Mouse (Mus musculus): Measurements from ENCODE around the gene Med7. TPM values are rescaled to one million over a fixed set of nuclear protein-coding genes. Genes with fewer than 3 reads are reported as not detected.

Med7 gene
- polyA plus RNA-seq, 1 experiment from 2014 or later, result 69.4 TPM

DNA sequence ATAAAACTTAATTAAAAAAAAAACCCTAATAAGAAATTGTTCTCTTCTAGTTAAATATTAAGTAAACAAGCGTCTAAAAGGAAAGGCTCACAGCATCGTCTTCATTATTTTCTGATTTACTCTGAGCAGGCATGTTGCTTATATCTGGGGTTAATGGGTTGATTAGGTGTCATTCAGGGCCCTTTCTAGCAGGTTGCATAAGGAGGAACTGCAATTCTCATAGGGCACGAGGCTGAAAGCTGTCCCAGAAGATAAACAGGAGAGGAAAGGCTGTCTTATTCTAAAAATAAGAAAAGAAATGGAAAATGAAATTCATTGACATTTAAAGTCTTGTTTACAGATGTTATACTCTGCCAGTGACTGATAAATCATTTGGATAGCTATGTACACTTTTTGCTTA, 23.2 kb downstream of the Med7 start:
- Histone ChIP-seq H3K4me1 (no peaks in the 10 kb centered on the region), H3K4me3 (replicated peaks) (no peak overlapping the region), H3K4me2 (replicated peaks) (no peak overlapping the region), H3K36me3 (no peaks in the 10 kb centered on the region), H3K9me3 (replicated peaks) (no peaks in the 10 kb centered on the region), H3K9ac (no peak overlapping the region), H3K27me3 (no peaks in the 10 kb centered on the region), H3K27ac (replicated peaks) (no peak overlapping the region)
- WGBS, result 78% methylated on average over 3 of the region's 3 CpGs
- no peak for ATAC-seq (ENCODE audit: insufficient number of reproducible peaks, low FRiP score, low TSS enrichment, low read depth)

DNA sequence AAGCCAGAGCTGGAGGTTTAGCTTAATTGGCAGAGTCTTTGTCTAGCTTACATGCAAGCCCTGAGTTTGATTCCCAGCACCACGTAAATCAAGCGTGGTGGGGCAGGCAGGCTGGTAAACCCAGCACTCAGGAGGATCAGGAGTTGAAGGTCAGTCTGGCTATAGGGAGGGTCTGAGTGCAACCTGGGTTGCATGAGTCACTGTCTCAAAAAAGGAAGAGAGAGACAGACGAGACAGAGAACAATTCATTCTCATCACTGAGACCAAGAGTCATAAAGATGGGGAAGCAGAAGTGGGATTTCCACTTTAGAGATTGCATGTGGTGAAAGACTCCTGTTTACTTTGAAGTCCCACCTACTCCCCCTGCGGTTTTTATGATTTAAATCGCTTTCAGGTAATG, 24.6 kb downstream of the Med7 start:
- 68% methylated on average over 5 of the region's 5 CpGs for WGBS
- Histone ChIP-seq H3K4me2 (replicated peaks) (no peak overlapping the region), H3K27ac (replicated peaks) (no peak overlapping the region), H3K9me3 (replicated peaks) (no peaks in the 10 kb centered on the region), H3K9ac (no peak overlapping the region), H3K4me3 (replicated peaks) (no peak overlapping the region), H3K36me3 (no peaks in the 10 kb centered on the region), H3K27me3 (no peaks in the 10 kb centered on the region), H3K4me1 (no peaks in the 10 kb centered on the region)
- no peak for ATAC-seq (ENCODE audit: insufficient number of reproducible peaks, low FRiP score, low TSS enrichment, low read depth)

DNA sequence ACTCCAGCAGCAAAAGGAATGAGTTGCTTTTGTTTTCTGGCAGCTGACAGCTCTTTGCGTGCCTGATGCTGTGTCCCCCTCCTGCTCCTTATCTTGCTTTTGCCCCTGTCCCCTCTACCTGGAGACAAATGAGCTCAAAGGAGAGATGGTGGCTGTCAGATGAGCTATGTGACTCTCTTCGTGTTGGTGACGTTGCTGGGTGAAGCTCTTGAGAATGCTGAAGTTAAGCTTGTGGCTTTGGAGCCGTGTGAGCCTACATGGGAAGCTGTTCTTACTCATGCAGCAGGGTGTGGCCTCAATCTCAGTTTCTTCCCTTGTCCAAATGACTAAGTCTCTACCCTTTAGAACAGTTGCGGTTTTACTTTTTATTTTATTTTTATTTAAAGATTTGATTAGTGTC, 25.2 kb downstream of the Med7 start:
- WGBS, result 53% methylated on average over 5 of the region's 5 CpGs
- H3K4me1 ChIP-seq, result no peaks in the 10 kb centered on the region
- no peaks in the 10 kb centered on the region for H3K27me3 ChIP-seq
- H3K36me3 ChIP-seq, result no peaks in the 10 kb centered on the region
- H3K27ac ChIP-seq (replicated peaks), result no peak overlapping the region
- no peak overlapping the region for H3K9ac ChIP-seq
- H3K4me2 ChIP-seq (replicated peaks), result no peak overlapping the region
- no peak for ATAC-seq (ENCODE audit: insufficient number of reproducible peaks, low FRiP score, low TSS enrichment, low read depth)
- no peaks in the 10 kb centered on the region for H3K9me3 ChIP-seq (replicated peaks)
- H3K4me3 ChIP-seq (replicated peaks), result no peak overlapping the region

DNA sequence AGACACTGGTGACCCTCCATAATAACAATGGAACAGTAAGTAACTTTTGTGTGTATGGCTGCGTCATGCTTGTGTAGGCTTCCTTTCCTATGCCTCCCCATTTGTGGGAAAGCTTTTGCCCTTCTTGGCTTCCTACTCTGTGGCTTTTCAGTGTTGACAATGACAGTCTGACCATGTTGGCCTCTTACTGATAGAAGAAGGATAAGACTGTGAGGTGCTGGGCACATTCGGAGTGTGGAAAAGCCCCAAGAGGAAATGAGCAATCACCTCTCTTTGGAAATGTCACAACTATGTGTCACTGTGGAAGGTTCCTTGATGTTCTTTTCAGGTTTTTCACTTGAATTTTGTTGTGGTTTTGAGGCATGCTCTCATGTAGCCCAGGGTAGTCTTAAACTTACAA, 30.2 kb downstream of the Med7 start:
- Histone ChIP-seq H3K4me3 (replicated peaks) (no peak overlapping the region), H3K4me1 (no peaks in the 10 kb centered on the region), H3K36me3 (no peaks in the 10 kb centered on the region), H3K4me2 (replicated peaks) (no peak overlapping the region), H3K27ac (replicated peaks) (no peak overlapping the region), H3K9ac (no peak overlapping the region), H3K9me3 (replicated peaks) (no peaks in the 10 kb centered on the region), H3K27me3 (no peaks in the 10 kb centered on the region)
- WGBS, result 86% methylated on average over 2 of the region's 2 CpGs
- no peak for ATAC-seq (ENCODE audit: insufficient number of reproducible peaks, low FRiP score, low TSS enrichment, low read depth)

- WGBS, result 82% methylated on average over 4 of the region's 4 CpGs
- H3K27ac ChIP-seq (replicated peaks), result no peak overlapping the region
- H3K4me2 ChIP-seq (replicated peaks), result no peak overlapping the region
- no peaks in the 10 kb centered on the region for H3K4me1 ChIP-seq
- no peak for ATAC-seq (ENCODE audit: insufficient number of reproducible peaks, low FRiP score, low TSS enrichment, low read depth)
- H3K36me3 ChIP-seq, result no peaks in the 10 kb centered on the region
- no peaks in the 10 kb centered on the region for H3K27me3 ChIP-seq
- H3K4me3 ChIP-seq (replicated peaks), result no peak overlapping the region
- no peak overlapping the region for H3K9ac ChIP-seq
- no peaks in the 10 kb centered on the region for H3K9me3 ChIP-seq (replicated peaks)
Measured at GRCm38 (mm10) chr11:46474220-46474619, 37.5 kb downstream of the Med7 start.

DNA sequence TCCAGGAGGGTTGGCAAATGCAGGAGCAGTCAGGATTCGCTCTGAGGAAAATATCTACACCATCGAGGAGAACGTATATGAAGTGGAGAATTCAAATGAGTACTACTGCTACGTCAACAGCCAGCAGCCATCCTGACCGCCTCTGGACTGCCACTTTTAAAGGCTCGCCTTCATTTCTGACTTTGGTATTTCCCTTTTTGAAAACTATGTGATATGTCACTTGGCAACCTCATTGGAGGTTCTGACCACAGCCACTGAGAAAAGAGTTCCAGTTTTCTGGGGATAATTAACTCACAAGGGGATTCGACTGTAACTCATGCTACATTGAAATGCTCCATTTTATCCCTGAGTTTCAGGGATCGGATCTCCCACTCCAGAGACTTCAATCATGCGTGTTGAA, 42.6 kb downstream of the Med7 start:
- 72% methylated on average over 9 of the region's 9 CpGs for WGBS
- no peaks in the 10 kb centered on the region for H3K27me3 ChIP-seq
- H3K36me3 ChIP-seq, result no peaks in the 10 kb centered on the region
- no peak overlapping the region for H3K9ac ChIP-seq
- H3K27ac ChIP-seq (replicated peaks), result no peak overlapping the region
- H3K4me3 ChIP-seq (replicated peaks), result no peak overlapping the region
- no peaks in the 10 kb centered on the region for H3K4me1 ChIP-seq
- H3K4me2 ChIP-seq (replicated peaks), result no peak overlapping the region
- H3K9me3 ChIP-seq (replicated peaks), result no peaks in the 10 kb centered on the region
- no peak for ATAC-seq (ENCODE audit: insufficient number of reproducible peaks, low FRiP score, low TSS enrichment, low read depth)

- H3K4me3 ChIP-seq (replicated peaks), result no peak overlapping the region
- H3K36me3 ChIP-seq, result no peaks in the 10 kb centered on the region
- H3K4me2 ChIP-seq (replicated peaks), result no peak overlapping the region
- H3K9ac ChIP-seq, result no peak overlapping the region
- H3K4me1 ChIP-seq, result no peaks in the 10 kb centered on the region
- H3K27me3 ChIP-seq, result no peaks in the 10 kb centered on the region
- no peak overlapping the region for H3K27ac ChIP-seq (replicated peaks)
- H3K9me3 ChIP-seq (replicated peaks), result no peaks in the 10 kb centered on the region
- no peak for ATAC-seq (ENCODE audit: insufficient number of reproducible peaks, low FRiP score, low TSS enrichment, low read depth)
- WGBS, result 45% methylated on average over 7 of the region's 7 CpGs
Measured at GRCm38 (mm10) chr11:46480517-46480916, 43.8 kb downstream of the Med7 start.

DNA sequence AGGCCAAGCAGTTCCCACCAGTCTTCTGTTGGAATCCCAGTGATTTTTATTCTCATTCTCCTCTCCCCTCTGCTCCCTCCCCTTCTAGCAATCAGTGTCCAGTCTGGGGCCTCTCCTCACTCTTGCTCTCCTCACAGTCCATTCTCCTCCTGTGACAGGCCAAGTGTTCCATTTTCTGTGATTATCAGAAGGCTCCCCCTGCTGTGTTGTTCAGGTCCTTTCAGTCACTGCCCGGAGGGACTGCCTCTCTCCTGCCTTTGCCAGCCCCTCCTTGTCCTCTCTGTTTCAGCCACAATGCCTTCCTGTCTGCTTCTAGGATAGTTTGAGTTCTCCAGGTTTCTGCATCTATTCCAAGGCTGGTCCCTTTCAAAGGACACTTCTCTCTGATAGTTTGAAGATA, 51.5 kb downstream of the Med7 start:
- H3K36me3 ChIP-seq, result no peaks in the 10 kb centered on the region
- ATAC-seq (ENCODE audit: insufficient number of reproducible peaks, low FRiP score, low TSS enrichment, low read depth), result no peak
- H3K9ac ChIP-seq, result no peak overlapping the region
- no peak overlapping the region for H3K27ac ChIP-seq (replicated peaks)
- 4% methylated on average over 1 of the region's 1 CpGs for WGBS
- H3K4me2 ChIP-seq (replicated peaks), result no peak overlapping the region
- H3K9me3 ChIP-seq (replicated peaks), result no peaks in the 10 kb centered on the region
- no peaks in the 10 kb centered on the region for H3K4me1 ChIP-seq
- no peaks in the 10 kb centered on the region for H3K27me3 ChIP-seq
- H3K4me3 ChIP-seq (replicated peaks), result no peak overlapping the region

- no peak overlapping the region for H3K27ac ChIP-seq (replicated peaks)
- no peaks in the 10 kb centered on the region for H3K36me3 ChIP-seq
- no peaks in the 10 kb centered on the region for H3K27me3 ChIP-seq
- no peak overlapping the region for H3K4me3 ChIP-seq (replicated peaks)
- no peak overlapping the region for H3K4me2 ChIP-seq (replicated peaks)
- no peak for ATAC-seq (ENCODE audit: insufficient number of reproducible peaks, low FRiP score, low TSS enrichment, low read depth)
- no peaks in the 10 kb centered on the region for H3K4me1 ChIP-seq
- 81% methylated on average over 2 of the region's 2 CpGs for WGBS
- H3K9me3 ChIP-seq (replicated peaks), result no peaks in the 10 kb centered on the region
- H3K9ac ChIP-seq, result no peak overlapping the region
Measured at GRCm38 (mm10) chr11:46488650-46489049, 51.9 kb downstream of the Med7 start.

Other genes starting within 250 kb of the Med7 start
- gene Fndc9, start 201.4 kb upstream of the Med7 start, polyA plus RNA-seq (2015; fragmentation: Nextera tagmentation; extraction: Ambion mirVana), result 2.9 and 3.4 TPM in 2 replicates
- 10.8 and 14.2 TPM in 2 replicates for gene Cyfip2, start 124.1 kb upstream of the Med7 start, polyA plus RNA-seq (2015; fragmentation: Nextera tagmentation; extraction: Ambion mirVana)
- 0.21 and 0.33 TPM in 2 replicates for gene Itk, start 47.4 kb upstream of the Med7 start, polyA plus RNA-seq (2015; fragmentation: Nextera tagmentation; extraction: Ambion mirVana)
- gene Fam71b, start 40.4 kb upstream of the Med7 start, polyA plus RNA-seq (2015; fragmentation: Nextera tagmentation; extraction: Ambion mirVana), result not detected in 2 replicates
- 0.21 TPM in 2 replicates for gene Havcr2, start 18.0 kb downstream of the Med7 start, polyA plus RNA-seq (2015; fragmentation: Nextera tagmentation; extraction: Ambion mirVana)
- not detected in 2 replicates for gene Gm12169, start 87.3 kb downstream of the Med7 start, polyA plus RNA-seq (2015; fragmentation: Nextera tagmentation; extraction: Ambion mirVana)
- gene BC053393, start 134.6 kb downstream of the Med7 start, polyA plus RNA-seq (2015; fragmentation: Nextera tagmentation; extraction: Ambion mirVana), result not detected in 2 replicates
- gene Dppa1, start 192.3 kb downstream of the Med7 start, polyA plus RNA-seq (2015; fragmentation: Nextera tagmentation; extraction: Ambion mirVana), result not detected in 2 replicates

Measured in embryonic facial prominence, embryonic 15.5 days (tissue).